Mouse (Mus musculus) layer of hippocampus, adult 9-11 months (tissue): ENCODE measurements around the gene Hrnr.
A peak's percentile ranks its signal among the peaks of the same experiment; 100 is the strongest.

ENCODE experiments used
- DNase-seq: peaks from one replicate; pipeline ENCODE4 v3.0.0; 2022

Hrnr gene

DNA sequence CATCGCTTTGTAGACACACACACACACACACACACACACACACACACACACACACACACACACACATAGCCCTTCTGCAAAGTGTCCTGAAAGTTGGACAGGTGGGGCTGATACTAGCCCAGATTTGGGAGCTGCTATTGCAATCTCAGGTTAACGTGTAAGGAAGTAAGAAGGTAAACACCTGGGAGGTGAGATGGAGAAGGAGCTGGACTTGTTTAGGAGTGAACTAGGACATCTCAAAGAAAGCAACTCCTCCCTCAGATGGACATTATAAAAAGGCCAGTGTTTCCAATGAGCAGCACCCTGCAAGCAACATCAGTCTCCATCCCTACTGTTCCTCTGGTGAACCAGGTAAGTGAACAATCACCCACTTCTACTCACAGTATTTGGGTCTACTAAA, at the start of gene Hrnr:
Gene Hrnr, plus strand, starts transcription at position 301 of the 400 bp plus-strand sequence.
- no peak for DNase-seq

- DNase-seq = no peak
Observed at GRCm38 (mm10) chr3:93273223-93273622, 46.3 kb upstream of the Hrnr start, which contains the start of gene Flg. TSS of gene Flg (plus strand) at chr3:93273523.

- DNase-seq = no peak
Observed at GRCm38 (mm10) chr3:93297542-93297941, 22.0 kb upstream of the Hrnr start.

- DNase-seq = no peak
Observed at GRCm38 (mm10) chr3:93299832-93300231, 19.7 kb upstream of the Hrnr start.

DNA sequence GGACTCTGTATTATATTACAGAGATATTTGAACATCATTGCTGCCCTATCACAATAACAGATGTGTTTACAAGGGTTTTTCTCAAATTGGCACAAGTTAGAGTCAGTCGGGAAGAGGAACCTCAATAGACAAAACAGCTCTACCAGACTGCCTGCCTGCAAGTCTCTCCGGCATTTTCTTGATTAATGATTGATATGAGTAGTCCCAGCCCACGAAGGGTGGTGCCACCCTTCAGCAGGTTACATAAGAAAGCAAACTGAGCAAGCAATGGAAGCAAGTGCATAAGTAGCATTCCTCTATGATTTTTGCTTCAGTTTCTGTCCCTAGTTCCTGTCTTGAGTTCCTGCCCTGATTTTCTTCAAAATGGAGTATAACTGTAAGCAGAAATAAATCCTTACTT, 17.7 kb upstream of the Hrnr start:
- DNase-seq = no peak

GRCm38 (mm10) chr3:93306142-93306541, 13.4 kb upstream of the Hrnr start:
- no peak for DNase-seq

DNA sequence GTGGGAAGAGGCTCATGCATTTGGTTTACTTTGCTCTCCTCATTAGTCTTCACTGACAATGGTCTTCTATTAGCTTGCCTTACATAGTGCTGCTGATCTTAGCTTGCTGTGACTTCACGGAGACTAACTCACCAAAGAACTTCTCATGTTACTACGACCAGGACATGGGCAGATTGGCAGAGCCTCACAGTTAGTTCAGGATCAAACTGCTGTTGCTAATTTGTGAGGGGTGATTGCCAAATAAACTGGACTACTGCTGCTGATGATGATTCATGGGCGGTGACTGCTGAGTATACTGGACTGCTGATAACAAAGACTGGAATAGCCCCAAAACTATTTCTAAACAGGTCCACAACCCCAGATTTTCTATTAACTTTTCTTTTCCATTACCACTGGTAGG, 8.2 kb upstream of the Hrnr start:
- DNase-seq = no peak

- DNase-seq = no peak
Observed at GRCm38 (mm10) chr3:93314388-93314787, 5.2 kb upstream of the Hrnr start.

GRCm38 (mm10) chr3:93337749-93338148, 18.2 kb downstream of the Hrnr start:
- no peak for DNase-seq

DNA sequence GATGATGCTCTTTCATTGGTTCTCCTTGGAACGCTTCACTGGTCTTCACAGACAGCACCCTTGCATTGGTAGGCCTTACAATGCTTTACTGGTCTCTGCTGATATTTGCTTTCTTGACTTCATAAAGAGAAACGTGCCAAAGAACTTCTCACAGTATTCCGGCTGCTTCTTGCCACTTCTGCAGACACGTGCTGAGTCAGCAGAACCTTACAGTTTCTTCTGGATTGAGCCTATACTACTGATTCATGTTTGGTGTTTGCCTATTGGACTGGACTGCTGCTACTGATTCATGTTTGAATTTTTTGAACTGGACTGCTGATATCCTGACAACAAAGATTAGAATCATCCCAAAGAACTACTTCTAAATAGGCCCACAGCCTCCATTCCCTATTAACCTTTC, 20.5 kb downstream of the Hrnr start:
- no peak for DNase-seq

GRCm38 (mm10) chr3:93346896-93347295, 27.3 kb downstream of the Hrnr start:
- DNase-seq = peak; percentile 23

GRCm38 (mm10) chr3:93360045-93360444, 40.5 kb downstream of the Hrnr start:
- DNase-seq = peak; percentile 46

- DNase-seq = no peak
Observed at GRCm38 (mm10) chr3:93361933-93362574, 42.5 kb downstream of the Hrnr start.

DNA sequence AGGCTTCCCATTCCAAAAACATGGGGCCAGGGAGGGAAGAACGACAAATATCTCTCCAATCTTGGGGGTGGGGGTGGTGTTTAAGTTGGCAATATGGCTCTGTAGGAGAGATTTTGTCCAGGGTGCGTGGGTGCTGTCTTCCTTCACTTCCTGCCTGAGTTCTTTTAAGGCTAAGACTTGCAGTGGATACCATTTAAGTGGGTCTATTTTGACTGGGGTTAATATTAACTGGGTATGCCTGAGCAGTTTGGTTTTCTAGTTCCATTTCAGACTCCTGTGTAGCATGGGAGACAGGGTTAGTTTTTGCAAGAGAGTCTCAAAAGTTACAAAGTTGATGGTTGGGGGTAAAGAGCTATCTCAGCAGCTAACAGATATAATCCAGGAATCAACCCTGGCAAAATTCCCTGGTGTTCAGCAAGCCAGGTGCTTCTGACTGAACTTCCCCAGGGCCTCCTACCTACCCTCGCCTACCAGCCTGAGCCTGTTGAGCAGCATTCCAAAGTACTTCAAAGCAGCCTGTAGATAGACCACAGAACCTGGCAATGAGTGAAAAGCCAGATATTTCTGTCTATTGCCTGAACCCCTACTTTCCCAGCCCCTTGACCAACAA, 47.5 kb downstream of the Hrnr start:
- DNase-seq = no peak

DNA sequence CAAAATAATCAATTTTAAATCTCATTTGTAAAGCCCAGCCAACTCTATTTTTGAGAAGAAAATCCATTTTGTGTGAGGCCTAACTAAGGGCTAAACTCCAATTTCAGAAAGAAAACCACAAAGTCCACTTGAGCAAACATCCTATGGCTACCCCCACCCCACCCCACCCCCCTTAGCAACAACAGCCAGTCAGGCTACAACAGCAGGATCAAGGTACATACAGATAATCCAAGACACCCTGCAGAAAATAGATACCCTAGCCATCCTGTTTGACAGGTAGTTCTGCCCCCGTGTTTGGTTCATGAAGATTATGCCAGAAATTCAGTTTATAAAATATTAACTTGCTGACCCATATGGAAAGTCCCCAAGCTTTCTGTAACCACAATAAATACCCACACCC, 48.6 kb downstream of the Hrnr start:
- DNase-seq = no peak

GRCm38 (mm10) chr3:93373416-93373815, 53.9 kb downstream of the Hrnr start:
- DNase-seq = no peak

GRCm38 (mm10) chr3:93375196-93375595, 55.6 kb downstream of the Hrnr start:
- DNase-seq = no peak

DNA sequence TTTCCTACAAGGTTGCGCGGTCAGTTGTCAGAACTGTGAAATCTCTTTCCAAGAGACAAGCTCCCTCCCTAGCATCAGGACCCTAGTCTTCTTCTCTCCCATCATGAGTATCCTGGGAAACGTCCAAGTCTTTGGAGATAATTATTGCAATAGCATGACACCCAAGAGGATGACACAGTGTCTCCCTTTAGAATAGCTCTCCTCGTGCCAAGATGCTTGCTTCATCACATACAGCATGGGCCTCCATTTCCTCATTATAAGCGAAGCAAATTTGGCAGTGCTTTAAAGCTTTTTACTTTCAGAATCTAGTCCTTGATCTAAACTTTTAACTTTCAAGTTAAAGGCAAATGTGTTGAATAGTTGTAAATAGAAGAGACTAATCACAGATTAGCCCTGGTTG, 56.1 kb downstream of the Hrnr start:
- no peak for DNase-seq

DNA sequence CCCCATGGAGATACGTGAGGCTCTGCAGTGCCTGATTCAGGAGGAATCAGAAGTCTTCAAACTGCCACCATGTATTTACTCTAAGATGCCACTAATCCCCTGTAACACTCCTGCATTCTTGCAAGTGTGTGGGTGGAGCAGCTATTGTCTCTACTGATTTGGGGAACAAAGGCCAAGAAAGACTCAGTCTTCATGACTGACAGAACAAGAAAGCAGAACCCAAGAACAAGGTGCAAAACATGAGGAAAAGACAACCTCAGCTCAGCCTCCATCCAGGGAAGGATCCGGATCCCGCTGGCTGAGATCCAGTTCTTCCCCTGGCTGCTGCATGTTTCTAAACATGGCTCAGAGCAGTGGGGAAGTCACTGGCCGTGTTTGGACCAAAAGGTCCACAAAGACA, 58.6 kb downstream of the Hrnr start:
- no peak for DNase-seq
